Mouse (Mus musculus): ENCODE measurements around the gene Dbp. TPM values are rescaled to one million over a fixed set of nuclear protein-coding genes. Genes with fewer than 3 reads are reported as not detected.

The Dbp gene
- polyA plus RNA-seq, 1 experiment from 2014 or later = 2.1 TPM

DNA sequence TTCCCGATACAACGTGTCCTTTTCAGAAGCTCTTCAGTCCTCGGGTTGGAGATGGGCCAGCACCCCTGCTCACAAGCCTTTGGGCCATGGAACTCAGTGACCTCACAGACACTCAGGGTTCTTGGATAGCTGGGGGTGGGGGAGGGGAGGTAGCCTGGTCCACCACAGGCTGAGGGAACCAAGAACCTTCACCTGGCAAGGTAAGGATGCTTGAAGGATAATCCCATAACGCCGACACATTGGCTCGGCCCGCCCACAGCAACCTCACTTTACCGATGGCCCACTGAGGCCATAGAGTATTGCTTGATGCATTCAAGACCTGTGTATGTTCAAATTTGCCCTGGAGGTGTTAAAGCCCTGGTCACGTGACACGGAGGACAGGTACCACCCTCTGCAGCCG, 20.8 kb downstream of the Dbp start, which contains the start of gene Spaca4:
Gene Spaca4 (minus strand): TSS at position 101 of the 400 bp plus-strand sequence.
- H3K36me3 ChIP-seq = peaks cover 97% of the 10 kb centered on the region

DNA sequence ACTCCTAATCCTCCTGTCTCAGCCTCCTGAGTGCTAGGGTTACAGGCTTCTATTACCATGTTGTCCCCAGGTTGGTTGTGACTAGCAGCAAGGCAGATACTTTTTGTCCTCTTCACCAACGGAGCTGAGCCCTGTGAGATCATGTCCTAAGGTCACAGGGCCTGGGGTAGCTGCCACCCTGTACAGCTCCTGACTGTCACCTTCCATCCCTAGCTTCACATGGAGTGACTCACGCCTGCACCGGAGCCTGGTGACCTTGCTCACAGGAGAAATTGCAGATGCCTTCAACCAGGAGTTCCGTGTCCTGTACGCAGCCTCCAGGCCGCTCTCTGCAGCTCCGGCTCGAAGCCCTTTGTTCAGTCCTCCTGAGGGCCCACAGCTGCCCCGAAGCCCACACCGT, 21.5 kb downstream of the Dbp start:
- Histone ChIP-seq H3K27me3 (ENCODE audit: low read depth, poor library complexity, severe bottlenecking) (no peaks in the 10 kb centered on the region), H3K27ac (replicated peaks) (no peak overlapping the region), H3K36me3 (peaks cover 90% of the 10 kb centered on the region), H3K4me3 (no peak overlapping the region), H3K9me3 (replicated peaks) (no peaks in the 10 kb centered on the region), H3K4me1 (peaks cover 29% of the 10 kb centered on the region)
- no peak for DNase-seq (ENCODE audit: low spot score)
- WGBS = 95% methylated on average over 10 of the region's 10 CpGs

More for the DNA sequence above, 20.8 kb downstream of the Dbp start, which contains the start of gene Spaca4:
- 92% methylated on average over 11 of the region's 11 CpGs for WGBS
- H3K9me3 ChIP-seq (replicated peaks) = no peaks in the 10 kb centered on the region
- H3K4me1 ChIP-seq = peaks cover 28% of the 10 kb centered on the region
- no peaks in the 10 kb centered on the region for H3K27me3 ChIP-seq (ENCODE audit: low read depth, poor library complexity, severe bottlenecking)
- H3K4me3 ChIP-seq = no peak within 1 kb of the TSS
- H3K27ac ChIP-seq (replicated peaks) = no peak within 1 kb of the TSS
- DNase-seq (ENCODE audit: low spot score) = no peak

- Histone ChIP-seq H3K4me3 (no peak overlapping the region), H3K9me3 (replicated peaks) (no peaks in the 10 kb centered on the region), H3K4me1 (peaks cover 23% of the 10 kb centered on the region), H3K36me3 (peaks cover 78% of the 10 kb centered on the region), H3K27ac (replicated peaks) (no peak overlapping the region), H3K27me3 (ENCODE audit: low read depth, poor library complexity, severe bottlenecking) (no peaks in the 10 kb centered on the region)
- 82% methylated on average over 3 of the region's 3 CpGs for WGBS
- DNase-seq (ENCODE audit: low spot score) = no peak
These were observed 22.7 kb downstream of the Dbp start for GRCm38 (mm10) chr7:45727625-45728024.

DNA sequence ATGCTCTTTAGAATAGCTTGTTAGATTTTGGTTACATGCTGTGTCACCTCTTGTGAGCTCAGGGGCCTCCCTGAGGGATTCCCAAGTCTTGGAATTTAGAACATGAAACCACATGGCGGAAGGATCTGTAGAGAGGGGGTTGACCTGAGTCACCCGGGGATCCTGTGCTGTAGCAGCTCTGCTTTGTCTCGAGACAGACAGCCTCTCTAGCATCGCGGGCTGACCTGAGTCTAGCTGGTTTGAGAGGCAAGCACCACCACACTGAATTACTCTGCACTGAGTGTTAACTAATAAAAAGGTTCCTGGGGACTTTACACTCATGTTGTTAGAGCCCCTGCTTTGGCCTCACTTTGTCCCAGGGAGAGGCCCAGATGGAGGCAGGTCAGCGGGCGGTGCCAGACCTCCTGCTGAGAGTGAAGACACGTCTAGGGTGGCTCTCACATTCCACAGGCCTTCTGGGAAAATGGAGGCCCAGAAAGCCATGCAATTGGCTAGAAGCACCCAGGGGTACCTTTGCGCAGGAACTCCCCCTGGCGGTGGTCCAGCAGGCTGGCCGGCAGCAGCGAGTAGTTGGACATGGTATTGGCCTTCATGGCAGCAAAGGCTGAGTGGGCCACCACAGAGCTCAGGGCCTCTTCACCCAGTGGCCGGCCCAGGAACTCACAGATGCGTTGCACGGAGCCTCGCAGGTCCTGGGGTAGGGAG, 26.0 kb downstream of the Dbp start:
- peak overlapping the region; percentile 46; the same call in 1 of the 2 replicates for H3K27ac ChIP-seq (replicated peaks)
- no peaks in the 10 kb centered on the region for H3K27me3 ChIP-seq (ENCODE audit: low read depth, poor library complexity, severe bottlenecking)

GRCm38 (mm10) chr7:45733477-45733876, 28.6 kb downstream of the Dbp start:
- no peaks in the 10 kb centered on the region for H3K27me3 ChIP-seq (ENCODE audit: low read depth, poor library complexity, severe bottlenecking)
- DNase-seq (ENCODE audit: low spot score) = no peak
- H3K27ac ChIP-seq (replicated peaks) = no peak overlapping the region
- WGBS = 91% methylated on average over 5 of the region's 5 CpGs
- peaks cover 20% of the 10 kb centered on the region for H3K36me3 ChIP-seq
- no peaks in the 10 kb centered on the region for H3K9me3 ChIP-seq (replicated peaks)
- peaks cover 23% of the 10 kb centered on the region for H3K4me1 ChIP-seq
- H3K4me3 ChIP-seq = no peak overlapping the region

More for the DNA sequence above, 26.0 kb downstream of the Dbp start:
- Histone ChIP-seq H3K4me1 (peaks cover 23% of the 10 kb centered on the region), H3K9me3 (replicated peaks) (no peaks in the 10 kb centered on the region), H3K4me3 (no peak overlapping the region), H3K36me3 (peaks cover 46% of the 10 kb centered on the region)
- DNase-seq (ENCODE audit: low spot score) = peak; percentile 79
- 14% methylated on average over 16 of the region's 16 CpGs for WGBS

- no peaks in the 10 kb centered on the region for H3K9me3 ChIP-seq (replicated peaks)
- peaks cover 9% of the 10 kb centered on the region; the same call in 1 of the 2 replicates for H3K4me1 ChIP-seq
- peaks cover 22% of the 10 kb centered on the region for H3K27me3 ChIP-seq (ENCODE audit: low read depth, poor library complexity, severe bottlenecking)
- no peak overlapping the region for H3K27ac ChIP-seq (replicated peaks)
- H3K36me3 ChIP-seq = no peaks in the 10 kb centered on the region
- DNase-seq (ENCODE audit: low spot score) = peak; percentile 76
- H3K4me3 ChIP-seq = no peak overlapping the region
- 10% methylated on average over 9 of the region's 9 CpGs for whole genome bisulfite sequencing
These were observed 34.4 kb downstream of the Dbp start for GRCm38 (mm10) chr7:45739162-45739763.

DNA sequence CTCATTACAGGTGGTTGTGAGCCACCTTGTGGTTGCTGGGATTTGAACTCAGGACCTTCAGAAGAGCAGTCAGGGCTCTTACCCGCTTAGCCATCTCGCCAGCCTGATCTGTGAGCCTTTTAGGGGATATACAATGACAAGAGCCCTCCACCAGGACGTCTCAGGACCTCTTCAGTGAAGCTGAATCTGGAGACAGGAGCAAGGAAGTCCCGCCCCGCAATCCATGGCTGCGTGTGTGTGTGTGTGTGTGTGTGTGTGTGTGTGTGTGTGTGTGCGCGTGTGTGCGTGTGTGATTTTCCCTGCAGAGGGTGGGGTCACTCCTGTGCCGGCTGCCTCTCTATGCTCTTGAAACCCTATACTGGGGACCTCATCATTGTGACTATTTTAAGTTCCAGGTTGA, 34.9 kb downstream of the Dbp start:
- no peaks in the 10 kb centered on the region for H3K9me3 ChIP-seq (replicated peaks)
- H3K27ac ChIP-seq (replicated peaks) = no peak overlapping the region
- H3K27me3 ChIP-seq (ENCODE audit: low read depth, poor library complexity, severe bottlenecking) = peaks cover 22% of the 10 kb centered on the region
- H3K4me1 ChIP-seq = peaks cover 9% of the 10 kb centered on the region; the same call in 1 of the 2 replicates
- no peaks in the 10 kb centered on the region for H3K36me3 ChIP-seq
- 70% methylated on average over 10 of the region's 10 CpGs for WGBS
- no peak overlapping the region for H3K4me3 ChIP-seq
- no peak for DNase-seq (ENCODE audit: low spot score)

DNA sequence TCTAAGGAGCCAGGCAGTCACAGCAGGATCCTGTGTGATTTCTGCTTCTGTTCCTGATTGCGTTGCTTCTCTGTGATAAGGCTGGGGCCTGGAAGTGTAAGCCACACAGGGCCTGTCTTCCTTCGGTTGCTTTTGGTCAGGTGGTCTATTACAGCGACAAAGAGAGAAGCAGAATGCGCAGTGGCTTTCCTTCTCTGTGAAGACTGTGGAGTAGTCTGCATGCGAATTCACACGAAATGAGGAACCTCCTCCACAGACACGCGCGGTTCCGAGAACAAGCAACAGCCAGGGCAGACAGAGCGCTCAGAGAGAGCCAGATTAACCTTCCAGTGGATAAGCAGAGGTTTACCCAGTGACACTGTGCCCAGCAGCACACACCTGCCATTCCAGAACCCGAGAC, 36.4 kb downstream of the Dbp start:
- Histone ChIP-seq H3K9me3 (replicated peaks) (peaks cover under 1% of the 10 kb centered on the region; the same call in 1 of the 2 replicates), H3K4me3 (no peak overlapping the region), H3K27ac (replicated peaks) (no peak overlapping the region), H3K4me1 (peaks cover 9% of the 10 kb centered on the region; the same call in 1 of the 2 replicates), H3K27me3 (ENCODE audit: low read depth, poor library complexity, severe bottlenecking) (peaks cover 22% of the 10 kb centered on the region), H3K36me3 (no peaks in the 10 kb centered on the region)
- DNase-seq (ENCODE audit: low spot score) = no peak
- WGBS = 85% methylated on average over 12 of the region's 12 CpGs

GRCm38 (mm10) chr7:45741777-45742176, 36.9 kb downstream of the Dbp start:
- H3K9me3 ChIP-seq (replicated peaks) = peaks cover 5% of the 10 kb centered on the region; the same call in 1 of the 2 replicates
- DNase-seq (ENCODE audit: low spot score) = no peak
- no peak overlapping the region for H3K4me3 ChIP-seq
- no peak overlapping the region for H3K27ac ChIP-seq (replicated peaks)
- H3K4me1 ChIP-seq = peaks cover 9% of the 10 kb centered on the region; the same call in 1 of the 2 replicates
- H3K27me3 ChIP-seq (ENCODE audit: low read depth, poor library complexity, severe bottlenecking) = peaks cover 22% of the 10 kb centered on the region
- 38% methylated on average over 11 of the region's 11 CpGs for WGBS
- H3K36me3 ChIP-seq = no peaks in the 10 kb centered on the region

DNA sequence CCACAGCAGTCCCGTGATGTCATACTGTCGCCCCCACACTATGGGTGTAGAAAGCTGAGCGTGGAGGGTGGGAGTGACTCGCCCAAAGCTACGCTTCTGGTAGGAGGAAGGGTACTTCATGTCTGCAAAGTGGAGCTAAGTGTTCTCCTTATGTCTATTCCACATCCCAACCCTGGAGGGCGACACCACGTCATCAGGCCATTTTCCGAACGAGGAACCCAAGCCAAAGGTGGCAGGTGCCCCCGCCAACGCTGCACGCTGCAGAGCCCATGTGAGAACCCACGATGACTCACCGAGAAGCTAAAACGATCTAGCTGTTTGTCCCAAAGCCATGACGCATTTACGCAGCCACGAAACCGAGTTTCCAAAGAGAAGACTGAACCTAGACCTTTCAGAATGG, 37.5 kb downstream of the Dbp start:
- Histone ChIP-seq H3K9me3 (replicated peaks) (peaks cover 8% of the 10 kb centered on the region; the same call in 1 of the 2 replicates), H3K4me3 (no peak overlapping the region), H3K27ac (replicated peaks) (no peak overlapping the region), H3K36me3 (no peaks in the 10 kb centered on the region), H3K4me1 (peaks cover 9% of the 10 kb centered on the region; the same call in 1 of the 2 replicates), H3K27me3 (ENCODE audit: low read depth, poor library complexity, severe bottlenecking) (peaks cover 22% of the 10 kb centered on the region)
- no peak for DNase-seq (ENCODE audit: low spot score)
- WGBS = 32% methylated on average over 19 of the region's 19 CpGs

DNA sequence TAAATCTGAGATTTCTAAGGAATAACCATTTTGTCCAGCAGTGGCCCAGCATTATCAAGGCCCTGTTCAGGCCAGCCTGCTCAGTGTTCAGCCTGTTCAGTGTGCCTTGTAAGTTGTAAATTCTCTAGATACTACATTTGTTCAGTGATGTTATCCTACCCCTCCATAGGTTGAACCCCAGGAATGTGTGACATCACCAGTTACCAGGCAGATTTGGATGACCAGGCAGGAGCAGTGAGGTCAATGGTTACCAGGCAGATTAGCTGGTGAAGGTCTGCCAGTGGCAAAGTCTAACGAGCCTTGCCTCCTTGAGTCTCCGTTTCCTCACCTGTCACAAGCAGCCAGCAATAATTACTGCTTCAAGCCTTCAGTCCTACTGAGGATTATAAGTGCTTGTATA, 39.5 kb downstream of the Dbp start:
- no peak overlapping the region for H3K4me3 ChIP-seq
- H3K9me3 ChIP-seq (replicated peaks) = peaks cover 8% of the 10 kb centered on the region; the same call in 1 of the 2 replicates
- H3K27me3 ChIP-seq (ENCODE audit: low read depth, poor library complexity, severe bottlenecking) = peaks cover 22% of the 10 kb centered on the region
- DNase-seq (ENCODE audit: low spot score) = no peak
- H3K4me1 ChIP-seq = peaks cover 12% of the 10 kb centered on the region
- no peak overlapping the region for H3K27ac ChIP-seq (replicated peaks)
- H3K36me3 ChIP-seq = no peaks in the 10 kb centered on the region
- 54% methylated on average over 2 of the region's 2 CpGs for WGBS

DNA sequence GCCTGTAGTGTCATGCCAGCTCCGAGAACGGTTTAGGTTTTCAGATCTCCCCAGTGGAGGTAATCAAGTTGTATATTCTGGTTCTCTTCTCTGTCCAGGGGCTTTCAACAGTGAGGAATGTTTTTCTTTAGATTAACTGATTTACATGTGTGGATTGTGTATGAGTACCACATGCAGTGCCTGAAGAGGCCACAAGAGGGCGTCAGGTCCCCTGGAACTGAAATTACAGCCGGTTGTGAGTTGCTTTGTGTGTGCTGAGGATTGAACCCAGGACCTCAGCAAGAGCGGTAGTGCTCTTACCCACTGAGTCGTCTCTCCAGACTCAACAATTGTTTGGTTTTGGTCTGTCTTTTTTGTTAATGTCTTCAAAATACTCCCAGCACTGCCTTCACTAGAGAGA, 41.6 kb downstream of the Dbp start:
- no peak for DNase-seq (ENCODE audit: low spot score)
- H3K36me3 ChIP-seq = no peaks in the 10 kb centered on the region
- H3K27ac ChIP-seq (replicated peaks) = no peak overlapping the region
- no peak overlapping the region for H3K4me3 ChIP-seq
- peaks cover 10% of the 10 kb centered on the region for H3K27me3 ChIP-seq (ENCODE audit: low read depth, poor library complexity, severe bottlenecking)
- H3K9me3 ChIP-seq (replicated peaks) = peaks cover 8% of the 10 kb centered on the region; the same call in 1 of the 2 replicates
- H3K4me1 ChIP-seq = peaks cover 16% of the 10 kb centered on the region
- WGBS = 63% methylated on average over 6 of the region's 6 CpGs

- peaks cover 8% of the 10 kb centered on the region; the same call in 1 of the 2 replicates for H3K9me3 ChIP-seq (replicated peaks)
- no peak overlapping the region for H3K4me3 ChIP-seq
- peaks cover under 1% of the 10 kb centered on the region for H3K27me3 ChIP-seq (ENCODE audit: low read depth, poor library complexity, severe bottlenecking)
- peaks cover 7% of the 10 kb centered on the region; the same call in 1 of the 2 replicates for H3K4me1 ChIP-seq
- DNase-seq (ENCODE audit: low spot score) = no peak
- no peak overlapping the region for H3K27ac ChIP-seq (replicated peaks)
- no peaks in the 10 kb centered on the region for H3K36me3 ChIP-seq
- 82% methylated on average over 5 of the region's 5 CpGs for WGBS
These were observed 42.6 kb downstream of the Dbp start for GRCm38 (mm10) chr7:45747450-45747849.

Data from midbrain, embryonic 10.5 days (tissue).